Mouse (Mus musculus): ENCODE results near the gene Klhl10. TPM values are rescaled to one million over a fixed set of nuclear protein-coding genes. Genes with fewer than 3 reads are reported as not detected.

Klhl10 gene
- polyA plus RNA-seq, 1 experiment, result 0.20 TPM

GRCm38 (mm10) chr11:100442625-100443024 lies 908 bp downstream of the Klhl10 start:
- TF ChIP-seq USF1 (IDR thresholded peaks at IDR 0.05; ENCODE audit: low read depth) (no peak), SRF (IDR thresholded peaks at IDR 0.05; ENCODE audit: control insufficient read depth, insufficient read length, low read depth) (no peak), POLR2AphosphoS2 (IDR thresholded peaks at IDR 0.05; ENCODE audit: insufficient read length, low read depth) (no peak), REST (IDR thresholded peaks at IDR 0.05; ENCODE audit: insufficient read depth, insufficient read length) (no peak), CEBPB (IDR thresholded peaks at IDR 0.05; ENCODE audit: insufficient read depth, poor library complexity, severe bottlenecking) (no peak), E2F4 (IDR thresholded peaks at IDR 0.05; ENCODE audit: insufficient read depth) (no peak), TCF12 (IDR thresholded peaks at IDR 0.05; ENCODE audit: insufficient read depth, poor library complexity, severe bottlenecking) (no peak), MAX (IDR thresholded peaks at IDR 0.05; ENCODE audit: low read depth) (no peak), MYOG (IDR thresholded peaks at IDR 0.05; ENCODE audit: control insufficient read depth in 1 of 3, insufficient read depth in 1 of 3, insufficient read length in 2 of 3, low read depth in 2 of 3) (no peak), MYOD1 (IDR thresholded peaks at IDR 0.05; ENCODE audit: control insufficient read depth in 1 of 3, insufficient read length in 2 of 3, low read depth in 2 of 3) (no peak), TCF3 (IDR thresholded peaks at IDR 0.05; ENCODE audit: insufficient read length, low read depth) (no peak), POLR2A (IDR thresholded peaks at IDR 0.05; ENCODE audit: insufficient read length, low read depth) (no peak)
- Histone ChIP-seq H3K79me2 (ENCODE audit: control insufficient read depth, insufficient read depth) (no peaks in the 10 kb centered on the region), H3K36me3 (ENCODE audit: control insufficient read depth, insufficient read depth) (no peaks in the 10 kb centered on the region), H3K27me3 (ENCODE audit: control insufficient read depth, insufficient read depth, insufficient read length) (no peaks in the 10 kb centered on the region), H3ac (ENCODE audit: control insufficient read depth, insufficient read length) (no peak overlapping the region), H3K4me3 (no peak overlapping the region), H3K4me2 (ENCODE audit: low read depth) (no peak overlapping the region)

GRCm38 (mm10) chr11:100457247-100457646 lies 15.5 kb downstream of the Klhl10 start:
- Histone ChIP-seq H3ac (ENCODE audit: control insufficient read depth, insufficient read length) (no peak overlapping the region), H3K79me2 (ENCODE audit: control insufficient read depth, insufficient read depth) (peaks cover 35% of the 10 kb centered on the region), H3K4me3 (no peak overlapping the region), H3K36me3 (ENCODE audit: control insufficient read depth, insufficient read depth) (peaks cover 12% of the 10 kb centered on the region), H3K27me3 (ENCODE audit: control insufficient read depth, insufficient read depth, insufficient read length) (no peaks in the 10 kb centered on the region), H3K4me2 (ENCODE audit: low read depth) (no peak overlapping the region)
- no peak for TF ChIP-seq CEBPB (IDR thresholded peaks at IDR 0.05; ENCODE audit: insufficient read depth, poor library complexity, severe bottlenecking)
- no peak for TF ChIP-seq SRF (IDR thresholded peaks at IDR 0.05; ENCODE audit: control insufficient read depth, insufficient read length, low read depth)
- no peak for TF ChIP-seq E2F4 (IDR thresholded peaks at IDR 0.05; ENCODE audit: insufficient read depth)
- TF ChIP-seq MYOG (IDR thresholded peaks at IDR 0.05; ENCODE audit: control insufficient read depth in 1 of 3, insufficient read depth in 1 of 3, insufficient read length in 2 of 3, low read depth in 2 of 3), result no peak
- no peak for TF ChIP-seq REST (IDR thresholded peaks at IDR 0.05; ENCODE audit: insufficient read depth, insufficient read length)
- no peak for TF ChIP-seq TCF12 (IDR thresholded peaks at IDR 0.05; ENCODE audit: insufficient read depth, poor library complexity, severe bottlenecking)
- no peak for TF ChIP-seq POLR2A (IDR thresholded peaks at IDR 0.05; ENCODE audit: insufficient read length, low read depth)
- TF ChIP-seq TCF3 (IDR thresholded peaks at IDR 0.05; ENCODE audit: insufficient read length, low read depth), result no peak
- no peak for TF ChIP-seq MAX (IDR thresholded peaks at IDR 0.05; ENCODE audit: low read depth)
- no peak for TF ChIP-seq USF1 (IDR thresholded peaks at IDR 0.05; ENCODE audit: low read depth)
- no peak for TF ChIP-seq POLR2AphosphoS2 (IDR thresholded peaks at IDR 0.05; ENCODE audit: insufficient read length, low read depth)
- TF ChIP-seq MYOD1 (IDR thresholded peaks at IDR 0.05; ENCODE audit: control insufficient read depth in 1 of 3, insufficient read length in 2 of 3, low read depth in 2 of 3), result no peak

GRCm38 (mm10) chr11:100457711-100458110 lies 16.0 kb downstream of the Klhl10 start:
- Histone ChIP-seq H3K4me2 (ENCODE audit: low read depth) (no peak overlapping the region), H3K36me3 (ENCODE audit: control insufficient read depth, insufficient read depth) (peaks cover 15% of the 10 kb centered on the region), H3K79me2 (ENCODE audit: control insufficient read depth, insufficient read depth) (peaks cover 40% of the 10 kb centered on the region), H3K27me3 (ENCODE audit: control insufficient read depth, insufficient read depth, insufficient read length) (no peaks in the 10 kb centered on the region), H3ac (ENCODE audit: control insufficient read depth, insufficient read length) (no peak overlapping the region), H3K4me3 (no peak overlapping the region)
- TF ChIP-seq POLR2A (IDR thresholded peaks at IDR 0.05; ENCODE audit: insufficient read length, low read depth) (no peak), SRF (IDR thresholded peaks at IDR 0.05; ENCODE audit: control insufficient read depth, insufficient read length, low read depth) (no peak), E2F4 (IDR thresholded peaks at IDR 0.05; ENCODE audit: insufficient read depth) (no peak), MYOG (IDR thresholded peaks at IDR 0.05; ENCODE audit: control insufficient read depth in 1 of 3, insufficient read depth in 1 of 3, insufficient read length in 2 of 3, low read depth in 2 of 3) (no peak), POLR2AphosphoS2 (IDR thresholded peaks at IDR 0.05; ENCODE audit: insufficient read length, low read depth) (no peak), TCF3 (IDR thresholded peaks at IDR 0.05; ENCODE audit: insufficient read length, low read depth) (no peak), MAX (IDR thresholded peaks at IDR 0.05; ENCODE audit: low read depth) (no peak), CEBPB (IDR thresholded peaks at IDR 0.05; ENCODE audit: insufficient read depth, poor library complexity, severe bottlenecking) (no peak), USF1 (IDR thresholded peaks at IDR 0.05; ENCODE audit: low read depth) (no peak), MYOD1 (IDR thresholded peaks at IDR 0.05; ENCODE audit: control insufficient read depth in 1 of 3, insufficient read length in 2 of 3, low read depth in 2 of 3) (no peak)

GRCm38 (mm10) chr11:100462699-100463098 lies 21.0 kb downstream of the Klhl10 start:
- H3K27me3 ChIP-seq (ENCODE audit: control insufficient read depth, insufficient read depth, insufficient read length), result no peaks in the 10 kb centered on the region
- TF ChIP-seq MYOG (IDR thresholded peaks at IDR 0.05; ENCODE audit: control insufficient read depth in 1 of 3, insufficient read depth in 1 of 3, insufficient read length in 2 of 3, low read depth in 2 of 3) (no peak), USF1 (IDR thresholded peaks at IDR 0.05; ENCODE audit: low read depth) (no peak), POLR2AphosphoS2 (IDR thresholded peaks at IDR 0.05; ENCODE audit: insufficient read length, low read depth) (no peak), REST (IDR thresholded peaks at IDR 0.05; ENCODE audit: insufficient read depth, insufficient read length) (no peak), POLR2A (IDR thresholded peaks at IDR 0.05; ENCODE audit: insufficient read length, low read depth) (no peak), TCF3 (IDR thresholded peaks at IDR 0.05; ENCODE audit: insufficient read length, low read depth) (no peak), SRF (IDR thresholded peaks at IDR 0.05; ENCODE audit: control insufficient read depth, insufficient read length, low read depth) (no peak), CEBPB (IDR thresholded peaks at IDR 0.05; ENCODE audit: insufficient read depth, poor library complexity, severe bottlenecking) (no peak), TCF12 (IDR thresholded peaks at IDR 0.05; ENCODE audit: insufficient read depth, poor library complexity, severe bottlenecking) (no peak), MAX (IDR thresholded peaks at IDR 0.05; ENCODE audit: low read depth) (no peak), MYOD1 (IDR thresholded peaks at IDR 0.05; ENCODE audit: control insufficient read depth in 1 of 3, insufficient read length in 2 of 3, low read depth in 2 of 3) (no peak), E2F4 (IDR thresholded peaks at IDR 0.05; ENCODE audit: insufficient read depth) (no peak)
- H3ac ChIP-seq (ENCODE audit: control insufficient read depth, insufficient read length), result no peak overlapping the region
- H3K4me2 ChIP-seq (ENCODE audit: low read depth), result no peak overlapping the region
- H3K79me2 ChIP-seq (ENCODE audit: control insufficient read depth, insufficient read depth), result peaks cover 68% of the 10 kb centered on the region
- peaks cover 24% of the 10 kb centered on the region for H3K36me3 ChIP-seq (ENCODE audit: control insufficient read depth, insufficient read depth)
- no peak overlapping the region for H3K4me3 ChIP-seq
